Mouse (Mus musculus): ENCODE results near the gene Pak7.
"Not testable (repeated sequence)": the region's sequence is repeated elsewhere in the genome, so short reads cannot be mapped to it uniquely, and the experiment has no call there.

Gene Pak7

DNA sequence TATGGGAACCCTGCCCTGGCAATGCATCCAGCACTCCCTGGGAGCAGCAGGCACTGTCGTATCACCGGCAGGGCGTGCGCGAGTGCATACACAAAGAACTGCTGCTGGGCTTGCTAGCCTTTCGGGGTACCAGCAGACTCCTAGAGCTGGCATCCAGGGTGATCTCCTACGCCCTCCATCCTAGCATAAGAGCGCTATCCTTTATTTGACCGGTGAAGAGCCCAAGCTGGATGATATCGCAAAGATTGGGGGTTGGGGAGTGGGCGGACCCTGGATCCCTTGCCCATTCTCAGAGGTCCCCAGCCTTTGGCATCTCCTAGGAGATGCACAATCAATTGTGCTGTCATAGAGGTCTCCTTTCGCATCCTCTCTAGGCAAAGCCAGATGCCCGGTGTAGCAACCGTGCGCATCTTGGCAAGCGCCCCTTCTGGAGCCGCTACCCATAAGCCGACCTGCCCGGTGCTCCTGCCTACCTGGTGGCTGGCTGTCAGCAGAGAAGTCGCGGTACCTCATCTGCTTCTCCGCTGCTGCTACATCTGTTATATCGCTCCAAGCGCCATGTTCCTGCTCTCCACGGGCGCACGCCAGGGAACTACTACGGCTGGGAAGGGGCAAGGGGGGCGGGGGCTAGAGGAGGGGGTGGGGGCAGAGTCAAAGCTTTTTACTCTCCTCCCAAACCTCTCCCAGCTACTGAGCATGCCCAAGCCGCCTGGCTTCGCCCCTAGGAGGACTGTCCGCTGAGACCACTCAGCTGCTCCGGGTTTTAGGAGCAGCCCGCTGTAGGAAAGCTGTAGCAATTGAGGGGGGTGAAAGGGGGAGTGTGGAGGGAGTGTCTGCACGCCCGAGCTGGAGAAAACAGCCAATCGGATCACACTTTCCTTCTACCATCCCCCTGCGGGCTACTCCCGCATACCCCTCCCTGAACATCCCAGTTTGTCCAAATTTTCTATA lies at the start of gene Pak7:
Pak7 (minus strand) TSS at position 787 of the 951 bp plus-strand sequence.
- DNase-seq (ENCODE audit: low spot score): no peak

DNA sequence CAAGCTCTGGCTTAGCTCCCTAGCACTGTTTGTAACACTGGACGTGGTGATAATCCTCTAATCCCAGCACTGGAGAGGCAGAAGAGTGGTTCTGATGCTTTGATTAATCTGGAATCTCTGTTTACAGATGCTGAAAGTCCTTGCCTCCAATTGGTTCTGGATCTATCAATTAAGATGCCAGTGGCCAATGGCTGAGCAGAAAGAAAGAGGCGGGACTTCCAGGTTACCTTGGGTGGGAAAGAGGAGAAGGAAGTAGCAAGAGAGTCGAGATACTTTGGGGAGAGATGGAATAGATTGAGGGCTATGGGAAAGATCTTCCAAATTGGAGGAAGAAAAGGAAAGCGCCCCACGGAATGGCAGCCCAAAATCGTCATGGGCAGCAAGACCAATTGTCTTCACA lies 37.8 kb upstream of the Pak7 start:
- DNase-seq (ENCODE audit: low spot score): no peak

DNA sequence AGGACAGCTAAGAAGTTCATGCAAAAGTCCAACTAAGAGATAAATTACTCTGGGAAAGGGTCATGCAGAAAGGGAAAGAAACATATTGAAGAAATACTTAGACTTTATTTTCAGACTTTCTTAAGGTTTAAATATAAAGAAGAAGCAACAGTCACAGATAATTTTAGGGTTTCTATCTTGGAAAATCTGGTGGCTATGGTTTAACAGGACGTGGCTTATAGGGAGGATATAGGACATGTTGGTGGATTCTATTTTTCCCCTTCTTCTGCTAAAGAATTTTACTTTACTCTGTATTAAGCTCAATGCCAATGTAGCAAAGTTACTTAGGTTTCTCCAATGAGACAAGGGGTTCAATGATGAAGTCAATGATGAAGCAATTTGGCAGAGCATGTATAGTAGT lies 31.8 kb upstream of the Pak7 start:
- DNase-seq (ENCODE audit: low spot score): no peak

DNA sequence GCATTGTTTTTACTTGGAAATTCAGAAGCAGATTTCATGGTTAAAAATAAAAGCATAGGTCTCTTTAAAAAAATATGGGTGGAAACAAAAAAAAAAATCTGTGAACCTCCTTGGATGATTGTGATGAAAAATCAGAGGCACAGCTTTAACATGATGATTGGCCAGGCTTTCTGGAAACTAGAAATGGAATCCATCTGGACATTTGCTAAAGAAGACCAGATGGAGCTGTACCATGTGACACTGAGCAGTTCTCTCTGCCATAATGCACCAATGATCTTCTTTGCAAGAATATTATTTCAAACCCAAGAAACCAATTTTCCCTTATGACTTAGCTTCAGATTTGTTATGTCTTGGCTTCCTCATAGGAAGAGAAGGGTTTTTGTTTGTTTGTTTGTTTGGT lies 28.6 kb upstream of the Pak7 start:
- DNase-seq (ENCODE audit: low spot score): no peak

DNA sequence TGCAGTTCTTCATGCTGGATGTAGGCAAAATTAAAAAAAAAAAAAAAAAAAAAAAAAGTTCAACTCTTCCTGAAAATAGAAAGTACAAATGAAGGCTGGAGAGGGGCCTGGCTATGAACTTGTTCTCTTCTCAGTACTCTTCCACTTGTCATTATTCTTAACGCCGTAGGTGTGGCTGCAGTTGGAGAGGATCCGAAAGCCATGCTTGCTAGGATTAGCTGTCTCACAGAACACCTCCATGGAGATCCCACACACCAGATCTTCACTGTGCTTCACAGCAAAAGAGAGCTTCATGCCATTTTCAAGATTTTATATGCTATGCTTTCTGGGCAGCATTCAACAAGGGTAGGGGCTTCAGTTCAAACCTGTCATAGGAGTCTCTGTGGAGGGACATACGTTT lies 14.8 kb upstream of the Pak7 start:
- no peak for DNase-seq (ENCODE audit: low spot score)

DNA sequence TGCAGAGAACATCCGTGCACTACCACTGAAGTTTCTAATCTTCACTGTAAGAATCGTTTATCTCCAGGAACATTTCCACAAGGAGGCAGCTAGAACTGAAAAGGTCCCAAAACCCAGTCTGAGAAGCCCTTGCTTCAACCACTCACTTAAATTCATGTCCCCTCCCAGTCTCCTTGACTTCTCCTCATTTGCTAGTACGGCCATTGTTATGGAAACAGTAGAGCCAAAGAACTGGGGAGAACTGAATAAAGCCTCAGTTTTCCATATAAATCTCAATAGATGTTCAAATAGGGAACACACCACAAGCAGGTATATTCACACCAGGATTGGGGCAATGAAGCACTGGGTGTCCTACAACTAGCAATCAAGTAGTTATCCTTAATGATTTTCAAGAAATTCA lies 12.4 kb downstream of the Pak7 start:
- no peak for DNase-seq (ENCODE audit: low spot score)

DNA sequence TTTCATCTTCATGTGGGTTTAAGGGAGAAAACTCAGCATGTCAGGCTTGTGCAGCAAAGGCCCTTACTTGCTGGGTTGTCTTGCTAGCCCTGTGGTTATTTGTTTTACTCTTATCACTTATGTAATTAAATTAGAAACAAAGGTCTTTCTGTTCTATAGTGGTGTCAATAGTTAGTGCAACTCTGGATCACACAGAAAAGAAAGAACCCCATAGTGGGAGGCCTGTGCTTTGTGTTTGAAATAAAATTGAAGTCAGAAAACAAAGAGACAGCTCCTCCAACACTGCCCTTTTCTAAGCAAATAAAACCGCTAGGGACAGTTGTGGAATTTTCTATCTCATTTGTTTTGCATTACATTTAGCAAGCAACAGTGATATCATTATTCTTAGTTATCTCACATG lies 15.4 kb downstream of the Pak7 start:
- no peak for DNase-seq (ENCODE audit: low spot score)

DNA sequence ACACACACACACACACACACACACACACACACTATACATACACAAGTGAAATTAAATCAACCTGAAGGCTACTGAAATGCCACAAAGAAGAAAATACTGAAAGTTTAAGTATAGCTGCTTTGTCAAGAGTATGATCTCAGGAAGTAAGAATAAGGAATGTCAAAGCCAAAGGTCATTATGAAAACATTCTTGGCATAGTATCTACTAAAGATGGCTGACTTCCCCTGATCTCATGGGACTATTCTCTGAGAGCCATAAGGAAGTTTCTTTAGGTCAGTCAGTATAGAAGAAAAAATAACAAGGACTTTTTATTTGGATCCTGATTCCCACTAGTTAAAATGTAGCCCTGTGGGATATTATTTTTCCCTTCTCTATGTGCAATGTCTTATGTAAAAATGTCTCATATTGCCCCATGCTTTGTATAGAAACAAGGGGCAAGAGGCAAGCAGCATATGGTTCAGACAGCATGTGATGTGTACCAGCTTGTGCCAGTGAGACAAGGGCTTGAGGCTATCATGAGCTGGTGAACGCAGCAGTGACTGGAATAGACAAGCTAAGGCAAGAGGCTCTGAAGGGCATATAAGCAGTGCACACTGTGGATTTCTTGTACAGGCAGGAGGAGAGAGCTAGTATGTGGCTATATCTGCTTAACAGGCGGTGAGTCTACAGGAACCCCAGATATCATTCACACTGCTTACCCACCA lies 36.2 kb downstream of the Pak7 start:
- DNase-seq (ENCODE audit: low spot score): no peak

DNA sequence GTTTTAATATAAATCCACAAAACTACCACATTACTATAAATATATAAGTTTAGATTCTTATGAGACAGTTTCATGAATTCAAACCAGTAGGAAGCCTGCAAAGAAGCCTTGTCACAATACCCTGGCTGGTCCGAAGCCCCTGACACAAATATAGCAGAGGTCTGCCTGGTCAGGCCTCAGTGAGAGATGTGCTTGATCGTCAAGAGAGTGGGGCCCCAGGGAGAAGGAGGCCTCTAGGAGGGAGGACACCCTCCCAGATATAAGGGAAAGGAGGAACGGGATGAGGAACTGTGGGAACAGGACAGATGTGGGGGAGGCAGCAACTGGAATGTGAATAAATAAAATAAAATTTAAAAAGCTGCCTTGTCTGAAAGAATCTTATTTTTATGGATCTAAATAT lies 37.3 kb downstream of the Pak7 start:
- no peak for DNase-seq (ENCODE audit: low spot score)

DNA sequence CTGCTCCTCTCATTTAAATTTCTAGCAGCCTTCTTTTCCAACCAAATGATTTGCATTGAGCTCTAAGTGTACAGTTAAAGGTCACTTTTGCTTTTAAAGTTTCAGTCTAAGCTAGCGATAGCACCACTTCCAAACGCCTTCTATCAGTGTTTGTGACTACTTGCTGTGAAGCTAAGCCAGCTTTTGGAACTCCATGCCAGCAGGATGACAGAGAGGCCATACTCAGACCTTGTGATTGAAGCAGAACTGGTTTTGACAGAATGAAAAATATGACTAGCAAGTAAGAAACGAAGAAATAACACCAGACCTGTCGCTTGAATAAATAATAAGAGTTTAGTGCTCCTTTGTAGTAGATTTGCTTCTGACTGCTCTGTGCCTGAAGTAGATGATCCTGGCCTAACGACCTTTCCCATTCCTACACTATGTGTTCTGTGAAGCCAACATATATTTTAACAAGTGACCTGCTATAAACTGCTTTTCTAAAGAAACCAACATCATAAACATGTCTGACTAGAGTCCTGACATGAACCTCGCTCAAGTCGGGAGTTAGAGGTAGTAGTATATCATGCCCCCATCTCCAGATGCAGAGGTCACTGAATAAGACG lies 38.0 kb downstream of the Pak7 start:
- DNase-seq (ENCODE audit: low spot score): no peak

DNA sequence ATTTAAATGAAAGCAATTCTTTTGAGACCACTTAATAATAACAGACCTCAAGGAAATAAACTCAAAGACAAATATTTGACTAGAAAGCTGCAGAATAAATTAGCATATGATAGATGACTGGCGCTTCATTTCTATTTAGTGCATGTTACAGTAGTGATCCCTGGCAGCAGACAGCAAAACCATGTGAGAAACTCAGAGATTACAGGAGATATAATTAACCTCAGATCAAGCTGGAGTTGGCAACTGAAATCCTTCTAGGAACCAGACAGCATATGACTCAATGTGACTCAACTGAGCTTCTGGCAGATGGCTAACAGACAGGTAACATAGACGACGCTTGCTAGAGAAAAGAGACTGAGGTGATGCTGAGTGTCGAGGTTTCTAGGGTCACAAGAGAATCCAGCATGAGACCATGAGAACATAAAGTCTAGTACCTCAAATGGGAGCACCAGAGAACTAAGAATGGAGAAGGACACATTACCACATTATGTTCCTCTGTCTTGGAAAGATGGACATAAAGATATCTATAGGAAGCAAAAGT lies 43.5 kb downstream of the Pak7 start:
- not testable (repeated sequence) for DNase-seq (ENCODE audit: low spot score)

DNA sequence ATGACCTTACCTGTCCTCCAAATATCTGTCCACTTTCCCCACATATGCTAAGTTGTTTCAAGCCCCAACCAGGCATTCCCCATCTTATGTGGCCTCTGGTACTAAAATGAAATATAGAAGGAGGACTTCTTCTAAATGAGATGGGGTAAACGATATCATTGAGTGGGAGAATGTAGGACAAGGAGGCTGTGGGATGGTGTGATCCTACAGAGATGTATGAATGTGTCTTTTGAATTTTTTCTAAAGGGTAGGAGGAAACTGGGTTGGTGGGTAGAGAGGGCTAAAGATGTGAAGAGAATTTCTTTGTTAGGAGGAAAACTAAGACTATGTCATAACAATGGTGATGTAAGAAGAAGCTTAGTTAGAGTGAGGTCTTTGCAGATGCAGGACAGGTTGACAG lies 57.8 kb downstream of the Pak7 start:
- DNase-seq (ENCODE audit: low spot score): no peak

DNA sequence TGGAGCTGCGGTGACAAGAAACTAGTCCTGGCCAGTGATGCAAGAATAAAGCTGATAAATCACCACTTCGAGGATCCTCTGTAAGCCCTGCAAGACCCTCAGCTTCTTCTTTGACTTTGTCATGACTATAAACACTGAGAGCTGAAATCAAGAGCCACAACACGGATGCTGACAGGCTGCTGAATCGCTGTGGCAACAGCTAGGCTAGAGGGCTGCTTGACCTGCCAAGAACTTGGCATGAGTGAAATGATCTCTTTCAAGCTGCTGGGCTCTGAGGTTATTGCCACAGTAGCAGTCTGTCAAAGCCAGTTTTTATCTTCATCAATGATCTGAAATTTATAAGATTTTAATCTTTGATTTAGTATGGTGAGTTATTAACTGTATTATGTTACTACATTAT lies 62.1 kb downstream of the Pak7 start:
- no peak for DNase-seq (ENCODE audit: low spot score)

DNA sequence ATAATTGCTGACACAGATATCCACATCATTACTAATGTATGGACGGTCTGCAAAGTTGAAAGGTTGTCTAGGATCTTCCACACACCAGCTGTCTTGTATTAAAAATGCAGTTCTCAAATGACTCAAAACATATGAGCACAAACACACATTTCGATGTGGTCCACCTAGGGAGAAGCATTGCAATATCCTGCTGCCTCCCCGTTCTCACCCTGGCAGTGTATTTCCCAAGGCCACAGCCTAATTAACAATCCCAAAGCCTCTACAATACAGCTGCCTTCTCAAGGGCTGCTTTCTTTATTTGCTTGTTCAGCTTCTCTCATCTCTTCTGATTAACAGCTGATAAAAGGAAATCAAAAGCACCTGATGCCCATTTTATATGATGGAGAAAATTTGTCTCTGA lies 78.5 kb downstream of the Pak7 start:
- DNase-seq (ENCODE audit: low spot score): no peak

DNA sequence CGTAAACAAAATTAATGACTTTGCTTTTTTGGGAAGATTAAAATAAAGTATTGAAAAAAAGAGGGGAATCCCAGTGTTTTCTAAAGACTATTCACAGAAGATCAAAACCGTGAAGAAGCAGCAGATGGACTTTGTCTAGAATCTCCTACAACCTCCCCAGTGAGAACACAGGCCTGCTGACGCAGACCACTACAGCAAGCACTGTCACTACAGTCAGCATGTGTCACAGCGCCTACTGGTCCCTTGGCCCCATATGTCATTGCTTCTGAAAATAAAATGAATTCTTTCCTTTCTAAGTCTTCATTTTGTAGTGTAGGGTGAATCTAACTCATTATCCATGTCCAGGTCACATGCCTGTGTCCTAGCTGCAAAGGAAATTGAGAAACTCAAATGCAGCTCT lies 79.0 kb downstream of the Pak7 start:
- no peak for DNase-seq (ENCODE audit: low spot score)

DNA sequence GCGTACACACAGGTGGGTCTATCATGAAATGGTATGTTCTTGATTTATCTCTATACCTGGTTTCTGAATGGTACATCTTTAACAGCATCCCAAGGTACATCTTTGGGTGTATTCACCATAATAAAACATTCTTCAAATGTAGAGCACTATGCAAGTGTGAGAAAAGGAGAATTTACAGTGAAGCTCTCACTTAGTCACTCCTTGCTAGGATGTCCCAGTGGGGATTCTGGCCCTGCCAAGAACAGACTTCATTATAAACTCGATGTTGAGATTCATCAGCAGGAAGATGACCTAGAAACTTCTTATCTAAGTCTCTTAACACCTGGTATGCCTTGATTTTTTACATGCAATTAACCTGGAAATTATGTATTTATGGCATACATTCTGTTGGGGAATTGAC lies 85.6 kb downstream of the Pak7 start:
- DNase-seq (ENCODE audit: low spot score): no peak

DNA sequence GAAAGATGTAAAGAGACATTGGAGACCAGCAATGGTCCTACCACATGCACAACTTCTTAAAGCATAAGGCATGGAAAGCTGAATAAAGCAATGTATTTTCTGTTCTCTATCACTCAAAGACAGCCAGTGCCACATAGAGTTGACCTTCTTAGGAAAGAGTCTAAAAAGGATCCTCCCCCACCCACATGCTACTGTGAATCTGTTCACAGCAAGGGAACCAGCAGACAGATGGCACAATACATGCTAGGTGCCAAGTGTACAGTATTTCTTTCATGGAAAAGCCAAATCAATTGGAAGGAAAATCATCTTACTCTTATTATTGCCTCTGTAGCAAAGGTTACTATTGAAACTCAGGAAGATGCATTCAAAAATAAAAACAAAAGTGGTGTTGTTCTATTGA lies 86.4 kb downstream of the Pak7 start:
- DNase-seq (ENCODE audit: low spot score): no peak

DNA sequence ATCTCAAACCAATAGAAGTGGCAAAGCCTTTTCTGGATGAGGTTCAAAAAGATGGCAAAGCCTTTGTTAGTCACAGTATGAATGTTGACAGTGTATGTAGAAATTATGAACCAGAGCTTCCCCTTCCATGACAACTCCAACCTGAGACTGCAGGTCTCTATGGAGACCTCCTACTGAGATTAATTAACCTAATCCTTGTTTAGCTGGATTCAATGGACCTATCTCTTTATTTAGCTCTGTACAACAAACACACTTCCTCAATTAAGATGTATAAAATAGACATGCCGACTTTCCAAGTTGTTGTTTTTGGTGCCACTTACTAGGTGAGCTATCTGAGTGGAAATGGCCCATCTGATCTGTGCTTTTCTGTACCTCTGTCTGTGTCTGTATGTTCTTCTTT lies 90.4 kb downstream of the Pak7 start:
- DNase-seq (ENCODE audit: low spot score): no peak

DNA sequence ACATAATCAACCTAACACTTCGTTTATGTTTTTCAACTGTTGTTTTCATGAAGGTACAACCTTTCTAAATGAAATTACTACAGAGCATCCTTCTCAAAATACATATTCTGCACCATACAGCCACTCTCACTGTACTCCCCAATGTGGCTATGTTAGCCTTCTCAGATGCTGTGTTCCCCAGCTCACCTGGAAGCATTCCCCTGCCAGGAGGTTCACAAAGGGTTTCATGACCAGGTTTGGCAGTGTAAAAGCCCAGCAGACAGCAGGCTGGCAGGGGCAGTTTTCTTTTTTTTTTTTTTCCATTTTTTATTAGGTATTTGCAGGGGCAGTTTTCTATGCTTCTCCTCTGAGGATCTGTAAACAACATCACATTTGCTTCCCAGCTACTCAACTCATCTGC lies 105.7 kb downstream of the Pak7 start:
- no peak for DNase-seq (ENCODE audit: low spot score)

DNA sequence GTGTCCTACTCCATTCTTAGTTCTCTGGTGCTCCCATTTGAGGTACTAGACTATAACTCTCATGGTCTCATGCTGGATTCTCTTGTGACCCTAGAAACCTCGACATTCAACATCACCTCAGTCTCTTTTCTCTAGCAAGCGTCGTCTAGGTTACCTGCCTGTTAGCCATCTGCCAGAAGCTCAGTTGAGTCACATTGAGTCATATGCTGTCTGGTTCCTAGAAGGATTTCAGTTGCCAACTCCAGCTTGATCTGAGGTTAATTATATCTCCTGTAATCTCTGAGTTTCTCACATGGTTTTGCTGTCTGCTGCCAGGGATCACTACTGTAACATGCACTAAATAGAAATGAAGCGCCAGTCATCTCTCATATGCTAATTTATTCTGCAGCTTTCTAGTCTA lies 145.8 kb downstream of the Pak7 start:
- not testable (repeated sequence) for DNase-seq (ENCODE audit: low spot score)

DNA sequence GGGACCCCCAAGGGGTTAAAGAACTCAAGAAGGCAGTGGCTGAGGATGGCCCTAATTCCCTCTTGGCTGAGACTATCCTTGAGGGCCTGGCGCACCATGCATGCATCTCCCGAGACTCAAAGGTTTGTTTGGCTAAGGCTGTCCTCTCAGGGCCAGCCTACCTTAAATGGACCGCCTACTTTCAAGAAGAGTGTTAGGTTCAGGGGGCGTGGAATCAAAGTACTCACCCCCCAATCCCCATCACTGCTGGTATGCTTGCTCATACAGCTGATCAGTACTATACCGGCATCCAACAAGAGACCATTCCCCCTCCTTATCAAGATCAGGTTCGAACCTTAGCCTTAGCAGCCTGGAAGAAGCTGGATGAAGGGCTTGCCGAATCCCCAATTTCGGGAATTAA lies 156.5 kb downstream of the Pak7 start:
- no peak for DNase-seq (ENCODE audit: low spot score)

DNA sequence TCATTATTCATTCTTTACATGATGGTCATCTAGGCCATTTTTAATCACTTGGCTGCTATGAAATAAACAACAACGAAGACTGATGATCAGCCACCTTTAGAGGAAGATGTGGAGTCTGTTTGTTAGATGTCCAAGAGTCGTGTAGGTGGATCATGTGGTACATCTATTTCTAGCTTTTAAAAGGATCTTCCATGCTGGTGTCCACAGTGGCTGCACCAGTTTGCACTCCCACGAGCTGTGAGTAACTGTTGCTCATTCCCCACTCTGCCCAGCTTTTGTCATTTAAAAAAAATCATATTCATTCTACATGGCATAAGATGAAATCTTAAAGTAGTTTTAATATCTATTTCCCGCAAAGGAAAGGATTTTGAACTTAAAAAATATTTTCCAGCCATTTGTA lies 183.7 kb downstream of the Pak7 start:
- DNase-seq (ENCODE audit: low spot score): no peak

DNA sequence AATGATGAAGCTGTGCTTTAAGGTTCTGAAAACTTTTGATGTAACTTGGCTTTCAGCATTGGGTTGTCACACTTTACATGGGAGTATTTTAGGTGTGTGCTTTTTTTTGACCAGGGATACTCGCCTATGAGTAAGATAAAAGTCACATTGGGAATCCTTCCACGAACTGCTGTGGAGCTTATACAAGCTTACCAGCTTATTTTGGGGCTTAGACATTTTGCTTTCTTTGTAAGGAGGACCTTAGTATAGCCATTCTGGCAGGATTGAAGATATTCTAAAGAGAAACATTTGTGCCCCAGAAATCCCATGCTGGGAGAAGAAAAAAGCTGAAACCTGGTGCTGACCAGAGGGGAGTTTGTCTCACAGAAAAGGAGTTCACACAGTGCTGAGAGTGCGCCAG lies 212.7 kb downstream of the Pak7 start:
- no peak for DNase-seq (ENCODE audit: low spot score)

Data from urinary bladder, postnatal 25 days (tissue).